Mouse (Mus musculus): ENCODE data around the gene Unc5b. TPM values are rescaled to one million over a fixed set of nuclear protein-coding genes. Genes with fewer than 3 reads are reported as not detected.

Unc5b gene
- polyA plus RNA-seq, 1 experiment from 2014 or later, result 3.8 TPM

DNA sequence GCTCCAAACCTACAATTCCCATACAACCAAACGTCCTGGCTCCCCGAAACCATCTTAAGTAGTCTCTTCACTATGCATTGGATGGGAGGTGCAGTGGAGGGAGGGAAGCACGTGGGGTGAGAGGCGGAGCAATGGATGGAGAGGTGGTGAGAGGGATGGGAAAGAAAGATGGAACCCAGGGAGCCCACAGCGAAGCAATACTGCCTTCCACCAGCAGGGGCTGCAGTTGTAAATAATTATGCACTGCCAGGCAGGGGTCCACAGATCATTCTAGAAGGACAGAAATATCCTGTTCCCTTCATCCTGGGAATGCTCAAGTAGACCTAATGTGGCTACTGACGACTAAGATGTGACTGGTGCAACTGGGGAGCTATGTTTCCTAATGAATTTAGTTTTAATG lies 55.9 kb downstream of the Unc5b start:
- no peak for DNase-seq (ENCODE audit: low spot score)
- 70% methylated on average over 6 of the region's 6 CpGs for WGBS
- no peaks in the 10 kb centered on the region for H3K36me3 ChIP-seq (ENCODE audit: insufficient read depth, low read length)

DNA sequence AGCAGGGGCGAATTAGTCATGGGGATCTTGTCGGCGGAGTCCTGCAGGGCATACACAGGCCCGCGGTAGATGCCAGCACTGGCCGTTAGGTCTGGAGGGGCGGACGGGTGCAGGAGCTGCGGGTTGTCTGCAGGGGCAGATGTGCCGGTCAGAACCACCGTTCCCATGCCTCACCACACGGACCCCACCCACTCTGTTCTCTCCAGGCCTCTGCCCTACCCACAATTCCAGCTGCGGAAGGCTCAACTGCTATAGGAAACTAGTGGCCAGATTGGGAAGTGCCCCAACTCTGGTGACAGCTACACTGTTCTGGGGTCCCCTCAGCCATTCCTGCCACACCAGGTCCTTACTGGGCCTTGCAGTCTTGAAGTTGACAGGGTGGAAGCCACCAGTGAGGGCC lies 56.8 kb downstream of the Unc5b start:
- TF ChIP-seq EP300 (IDR thresholded peaks at IDR 0.05) (no peak), CTCF (IDR thresholded peaks at IDR 0.05) (no peak)
- 96% methylated on average over 13 of the region's 13 CpGs for WGBS
- Histone ChIP-seq H3K9ac (replicated peaks; ENCODE audit: low read depth) (no peak overlapping the region), H3K4me3 (ENCODE audit: low read depth, low read length) (no peak overlapping the region), H3K4me1 (ENCODE audit: insufficient read depth, low read depth, low read length) (no peaks in the 10 kb centered on the region), H3K9me3 (ENCODE audit: low read length) (no peaks in the 10 kb centered on the region), H3K4me2 (replicated peaks; ENCODE audit: low read depth, low read length) (no peak overlapping the region), H3K27ac (ENCODE audit: low read length) (no peak overlapping the region), H3K36me3 (ENCODE audit: insufficient read depth, low read length) (no peaks in the 10 kb centered on the region), H3K27me3 (replicated peaks; ENCODE audit: insufficient read depth, low read length) (no peaks in the 10 kb centered on the region)
- DNase-seq (ENCODE audit: low spot score), result no peak
- ATAC-seq, result no peak

More for the DNA sequence above, 55.9 kb downstream of the Unc5b start:
- TF ChIP-seq CTCF (IDR thresholded peaks at IDR 0.05), result peak; percentile 68
- no peak for TF ChIP-seq EP300 (IDR thresholded peaks at IDR 0.05)
- Histone ChIP-seq H3K4me3 (ENCODE audit: low read depth, low read length) (no peak overlapping the region), H3K9ac (replicated peaks; ENCODE audit: low read depth) (no peak overlapping the region), H3K4me2 (replicated peaks; ENCODE audit: low read depth, low read length) (no peak overlapping the region), H3K27me3 (replicated peaks; ENCODE audit: insufficient read depth, low read length) (no peaks in the 10 kb centered on the region), H3K27ac (ENCODE audit: low read length) (no peak overlapping the region), H3K9me3 (ENCODE audit: low read length) (no peaks in the 10 kb centered on the region), H3K4me1 (ENCODE audit: insufficient read depth, low read depth, low read length) (no peaks in the 10 kb centered on the region)
- no peak for ATAC-seq

DNA sequence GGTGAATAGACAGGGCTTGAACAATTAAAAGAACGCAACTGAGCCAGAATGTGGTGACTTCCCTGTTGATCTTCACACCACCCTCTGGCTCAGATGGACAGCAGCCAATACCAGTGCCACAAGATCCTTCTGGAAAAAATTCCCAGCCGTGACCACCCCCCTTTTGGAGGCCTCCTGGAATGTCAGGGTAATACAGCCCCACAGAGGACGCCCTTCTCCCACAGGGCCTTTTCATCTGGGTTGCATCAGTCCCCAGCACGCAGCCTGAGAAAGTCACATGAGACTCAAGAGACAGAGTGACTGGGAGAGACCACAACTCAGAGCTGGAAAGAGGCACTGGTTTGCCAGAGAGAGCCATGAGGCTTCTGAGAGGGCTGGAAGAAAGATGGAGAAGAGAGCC lies 60.5 kb downstream of the Unc5b start:
- no peak overlapping the region for H3K9ac ChIP-seq (replicated peaks; ENCODE audit: low read depth)
- no peaks in the 10 kb centered on the region for H3K9me3 ChIP-seq (ENCODE audit: low read length)
- no peak overlapping the region for H3K27ac ChIP-seq (ENCODE audit: low read length)
- TF ChIP-seq CTCF (IDR thresholded peaks at IDR 0.05) (no peak), EP300 (IDR thresholded peaks at IDR 0.05) (no peak)
- WGBS, result 52% methylated on average over 4 of the region's 4 CpGs
- H3K4me1 ChIP-seq (ENCODE audit: insufficient read depth, low read depth, low read length), result no peaks in the 10 kb centered on the region
- no peaks in the 10 kb centered on the region for H3K36me3 ChIP-seq (ENCODE audit: insufficient read depth, low read length)
- H3K4me2 ChIP-seq (replicated peaks; ENCODE audit: low read depth, low read length), result no peak overlapping the region
- ATAC-seq (no peak), DNase-seq (ENCODE audit: low spot score) (no peak)
- no peak overlapping the region for H3K4me3 ChIP-seq (ENCODE audit: low read depth, low read length)
- no peaks in the 10 kb centered on the region for H3K27me3 ChIP-seq (replicated peaks; ENCODE audit: insufficient read depth, low read length)

DNA sequence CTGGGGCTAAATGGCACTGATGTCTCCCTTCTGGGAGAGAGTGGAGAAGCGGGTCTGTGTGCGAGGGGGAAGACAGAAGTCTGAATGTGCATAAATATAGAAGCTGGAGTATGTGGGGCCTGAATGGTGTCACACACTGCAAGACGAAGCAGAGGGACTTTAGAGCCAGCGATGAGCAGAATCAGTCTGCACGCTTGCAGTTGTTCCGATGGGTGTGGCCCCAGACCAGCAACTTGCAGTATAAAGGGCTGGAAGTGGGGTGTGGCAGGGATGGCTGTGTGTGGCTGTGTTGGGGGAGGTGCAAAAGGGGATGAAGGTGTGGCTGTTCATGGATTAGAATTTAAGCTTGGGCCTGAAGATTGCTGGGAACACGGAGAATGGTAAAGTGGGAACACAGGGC lies 62.8 kb downstream of the Unc5b start:
- no peak for TF ChIP-seq EP300 (IDR thresholded peaks at IDR 0.05)
- no peak for TF ChIP-seq CTCF (IDR thresholded peaks at IDR 0.05)
- Histone ChIP-seq H3K9ac (replicated peaks; ENCODE audit: low read depth) (no peak overlapping the region), H3K36me3 (ENCODE audit: insufficient read depth, low read length) (no peaks in the 10 kb centered on the region), H3K9me3 (ENCODE audit: low read length) (no peaks in the 10 kb centered on the region), H3K27me3 (replicated peaks; ENCODE audit: insufficient read depth, low read length) (no peaks in the 10 kb centered on the region), H3K27ac (ENCODE audit: low read length) (no peak overlapping the region), H3K4me3 (ENCODE audit: low read depth, low read length) (no peak overlapping the region), H3K4me2 (replicated peaks; ENCODE audit: low read depth, low read length) (no peak overlapping the region), H3K4me1 (ENCODE audit: insufficient read depth, low read depth, low read length) (no peaks in the 10 kb centered on the region)
- DNase-seq (ENCODE audit: low spot score) (no peak), ATAC-seq (no peak)
- WGBS, result 83% methylated on average over 7 of the region's 7 CpGs

DNA sequence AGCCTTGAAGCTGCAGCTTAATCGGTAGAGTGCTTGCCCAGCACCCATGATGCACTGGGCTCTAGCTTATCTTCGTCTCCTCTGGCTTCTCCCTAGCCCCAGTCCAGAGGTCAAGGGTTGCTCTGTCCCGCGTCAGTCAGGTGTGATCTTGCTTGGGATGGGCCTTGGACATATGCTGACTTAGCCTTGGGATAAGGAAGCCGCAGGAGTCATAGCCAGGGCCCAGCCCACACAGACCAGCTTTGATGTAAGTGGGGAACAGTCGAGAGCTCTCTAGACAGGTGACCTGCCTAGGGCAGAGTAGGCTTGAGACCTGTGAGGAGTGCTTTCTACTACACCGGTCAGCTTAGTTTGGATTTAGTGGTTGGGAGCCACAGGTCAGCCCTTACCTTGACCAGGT lies 64.0 kb downstream of the Unc5b start:
- H3K27me3 ChIP-seq (replicated peaks; ENCODE audit: insufficient read depth, low read length), result no peaks in the 10 kb centered on the region
- no peaks in the 10 kb centered on the region for H3K4me1 ChIP-seq (ENCODE audit: insufficient read depth, low read depth, low read length)
- no peak overlapping the region for H3K4me3 ChIP-seq (ENCODE audit: low read depth, low read length)
- ATAC-seq (peak; percentile 59), DNase-seq (ENCODE audit: low spot score) (no peak)
- H3K27ac ChIP-seq (ENCODE audit: low read length), result no peak overlapping the region
- no peaks in the 10 kb centered on the region for H3K9me3 ChIP-seq (ENCODE audit: low read length)
- no peaks in the 10 kb centered on the region for H3K36me3 ChIP-seq (ENCODE audit: insufficient read depth, low read length)
- no peak overlapping the region for H3K9ac ChIP-seq (replicated peaks; ENCODE audit: low read depth)
- 58% methylated on average over 7 of the region's 7 CpGs for WGBS
- TF ChIP-seq EP300 (IDR thresholded peaks at IDR 0.05), result no peak
- TF ChIP-seq CTCF (IDR thresholded peaks at IDR 0.05), result no peak
- no peak overlapping the region for H3K4me2 ChIP-seq (replicated peaks; ENCODE audit: low read depth, low read length)

DNA sequence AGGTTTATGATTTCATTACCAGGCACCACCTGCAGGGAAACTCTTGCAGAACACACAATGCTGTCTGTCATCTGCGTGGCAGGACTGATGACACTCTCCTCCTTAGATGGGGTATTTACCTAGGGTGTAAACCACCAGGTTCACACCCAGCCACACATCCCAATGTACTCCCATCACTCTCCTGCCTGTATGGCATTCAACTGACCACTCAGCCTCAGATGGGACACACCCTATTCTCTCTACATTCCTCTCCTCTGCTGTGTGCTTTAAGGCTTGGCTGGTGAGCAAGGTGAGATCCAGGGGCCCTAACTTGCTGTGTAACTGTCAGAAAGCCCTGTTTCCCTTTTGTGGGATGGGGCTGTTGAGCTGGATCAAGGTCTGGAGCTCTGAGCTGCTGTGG lies 69.3 kb downstream of the Unc5b start:
- Histone ChIP-seq H3K4me2 (replicated peaks; ENCODE audit: low read depth, low read length) (no peak overlapping the region), H3K27ac (ENCODE audit: low read length) (no peak overlapping the region), H3K4me1 (ENCODE audit: insufficient read depth, low read depth, low read length) (no peaks in the 10 kb centered on the region), H3K4me3 (ENCODE audit: low read depth, low read length) (no peak overlapping the region), H3K9ac (replicated peaks; ENCODE audit: low read depth) (no peak overlapping the region), H3K27me3 (replicated peaks; ENCODE audit: insufficient read depth, low read length) (no peaks in the 10 kb centered on the region), H3K36me3 (ENCODE audit: insufficient read depth, low read length) (no peaks in the 10 kb centered on the region), H3K9me3 (ENCODE audit: low read length) (no peaks in the 10 kb centered on the region)
- TF ChIP-seq EP300 (IDR thresholded peaks at IDR 0.05) (no peak), CTCF (IDR thresholded peaks at IDR 0.05) (no peak)
- 72% methylated on average over 1 of the region's 1 CpGs for WGBS
- DNase-seq (ENCODE audit: low spot score) (peak; percentile 60), ATAC-seq (peak; percentile 74)

- WGBS, result 5% methylated on average over 14 of the region's 14 CpGs
- H3K27me3 ChIP-seq (replicated peaks; ENCODE audit: insufficient read depth, low read length), result no peaks in the 10 kb centered on the region
- H3K27ac ChIP-seq (ENCODE audit: low read length), result no peak overlapping the region
- H3K9me3 ChIP-seq (ENCODE audit: low read length), result no peaks in the 10 kb centered on the region
- peak; percentile 97 for DNase-seq (ENCODE audit: low spot score)
- H3K4me3 ChIP-seq (ENCODE audit: low read depth, low read length), result no peak overlapping the region
- peak; percentile 97 for TF ChIP-seq CTCF (IDR thresholded peaks at IDR 0.05)
- TF ChIP-seq EP300 (IDR thresholded peaks at IDR 0.05), result no peak
- H3K9ac ChIP-seq (replicated peaks; ENCODE audit: low read depth), result no peak overlapping the region
- peak; percentile 89 for ATAC-seq
- no peaks in the 10 kb centered on the region for H3K36me3 ChIP-seq (ENCODE audit: insufficient read depth, low read length)
- no peaks in the 10 kb centered on the region for H3K4me1 ChIP-seq (ENCODE audit: insufficient read depth, low read depth, low read length)
- H3K4me2 ChIP-seq (replicated peaks; ENCODE audit: low read depth, low read length), result no peak overlapping the region
These were observed 71.0 kb downstream of the Unc5b start for GRCm38 (mm10) chr10:60760377-60760776.

All from lung, postnatal 0 days (tissue).